Mouse (Mus musculus): ENCODE measurements at regions not wholly inside any gene's neighbourhood (a gene's known extent, or its start where the extent isn't known, plus 50 kb on each side); places are given as distances from the start of the nearest gene placed in this dataset.

GRCm38 (mm10) chr5:111510183-111510878, 93.2 kb downstream of the Mn1 start:
- TF ChIP-seq CTCF (IDR thresholded peaks at IDR 0.05; ENCODE audit: low read depth) = no peak
- TF ChIP-seq EP300 (optimal IDR thresholded peaks at IDR 0.05) = no peak

Data from stomach, postnatal 0 days (tissue).